Mouse (Mus musculus): ENCODE results near the gene Slc12a8. TPM values are rescaled to one million over a fixed set of nuclear protein-coding genes. Genes with fewer than 3 reads are reported as not detected.

Slc12a8 gene
- total and polyA plus RNA-seq, 3 experiments = 12.2 to 17.4 (median 16.5) TPM

- no peaks in the 10 kb centered on the region for H3K36me3 ChIP-seq (replicated peaks in 1 of 2; ENCODE audit: control insufficient read depth in 1 of 2, insufficient read depth in 1 of 2, low read length in 1 of 2)
- in situ Hi-C loops (cut with MboI; ENCODE audit: low pct_ligation_motif_present, low pct_unique_long_range_greater_than_20kb, low sequenced_read_pairs) (loop anchor here (10.0 kb wide), 1 partner anchor 394 kb away; the partner anchor contains the start of gene Osbpl11), dilution Hi-C loops (cut with MboI; ENCODE audit: extremely low pct_ligation_motif_present, extremely low pct_unique_long_range_greater_than_20kb, low sequenced_read_pairs) (no loop called here)
- no peak overlapping the region for H3K27ac ChIP-seq (ENCODE audit: insufficient read depth, low read depth)
- H3K4me3 ChIP-seq (replicated peaks in 1 of 3; ENCODE audit: low read depth in 2 of 3, low read length in 2 of 3, poor library complexity in 1 of 3) = no peak overlapping the region
- TF ChIP-seq POLR2AphosphoS2 (IDR thresholded peaks at IDR 0.05; ENCODE audit: low read depth, low read length) (no peak), USF1 (IDR thresholded peaks at IDR 0.05; ENCODE audit: low read depth, low read length) (no peak), TCF12 (IDR thresholded peaks at IDR 0.05; ENCODE audit: low read depth, low read length) (no peak), CTCF (conservative IDR thresholded peaks at IDR 0.05 in 1 of 2, IDR thresholded peaks at IDR 0.05 in 1 of 2; ENCODE audit: low read depth in 2 of 2, low read length in 2 of 2) (no peak), ETS1 (conservative IDR thresholded peaks at IDR 0.05; ENCODE audit: low read depth, low read length) (no peak), POLR2A (IDR thresholded peaks at IDR 0.05; ENCODE audit: low read depth, low read length) (no peak), ZC3H11A (IDR thresholded peaks at IDR 0.05; ENCODE audit: low read depth, low read length) (no peak), JUN (IDR thresholded peaks at IDR 0.05; ENCODE audit: insufficient read depth, low read depth, low read length) (no peak), SMC3 (IDR thresholded peaks at IDR 0.05; ENCODE audit: low read depth, low read length) (no peak), IRF4 (IDR thresholded peaks at IDR 0.05; ENCODE audit: low read depth, low read length) (no peak), USF2 (conservative IDR thresholded peaks at IDR 0.05; ENCODE audit: low read depth, low read length) (no peak)
- no peaks in the 10 kb centered on the region for H3K27me3 ChIP-seq (replicated peaks)
- no peak overlapping the region for H3K9ac ChIP-seq (ENCODE audit: insufficient read depth, low read depth)
- H3K79me2 ChIP-seq (replicated peaks; ENCODE audit: control insufficient read depth, extremely low read depth, insufficient read depth, poor library complexity, severe bottlenecking) = no peaks in the 10 kb centered on the region
- DNase-seq (ENCODE audit: extremely low read depth) = no peak
- H3K4me1 ChIP-seq (ENCODE audit: control insufficient read depth in 1 of 2, insufficient read depth in 2 of 2) = peaks cover 6 to 38% of the 10 kb centered on the region in 2 experiments
- peaks cover 4% of the 10 kb centered on the region for H3K9me3 ChIP-seq (replicated peaks; ENCODE audit: low read length)
- H3K4me2 ChIP-seq (ENCODE audit: insufficient read depth, low read depth, poor library complexity, severe bottlenecking) = no peak overlapping the region
These were observed 61.3 kb downstream of the Slc12a8 start for GRCm38 (mm10) chr16:33578462-33578861.

- Histone ChIP-seq H3K4me2 (ENCODE audit: insufficient read depth, low read depth, poor library complexity, severe bottlenecking) (no peak overlapping the region), H3K27ac (ENCODE audit: insufficient read depth, low read depth) (no peak overlapping the region), H3K79me2 (replicated peaks; ENCODE audit: control insufficient read depth, extremely low read depth, insufficient read depth, poor library complexity, severe bottlenecking) (no peaks in the 10 kb centered on the region; the same call in 1 of the 2 replicates), H3K4me3 (replicated peaks in 1 of 3; ENCODE audit: low read depth in 2 of 3, low read length in 2 of 3, poor library complexity in 1 of 3) (no peak overlapping the region), H3K9ac (ENCODE audit: insufficient read depth, low read depth) (no peak overlapping the region), H3K27me3 (replicated peaks) (no peaks in the 10 kb centered on the region), H3K4me1 (ENCODE audit: control insufficient read depth in 1 of 2, insufficient read depth in 2 of 2) (peaks cover 9 to 26% of the 10 kb centered on the region in 2 experiments), H3K36me3 (replicated peaks in 1 of 2; ENCODE audit: control insufficient read depth in 1 of 2, insufficient read depth in 1 of 2, low read length in 1 of 2) (no peaks in the 10 kb centered on the region), H3K9me3 (replicated peaks; ENCODE audit: low read length) (peaks cover 4% of the 10 kb centered on the region)
- in situ Hi-C loops (cut with MboI; ENCODE audit: low pct_ligation_motif_present, low pct_unique_long_range_greater_than_20kb, low sequenced_read_pairs) (no loop called here), dilution Hi-C loops (cut with MboI; ENCODE audit: extremely low pct_ligation_motif_present, extremely low pct_unique_long_range_greater_than_20kb, low sequenced_read_pairs) (no loop called here)
- TF ChIP-seq JUN (IDR thresholded peaks at IDR 0.05; ENCODE audit: insufficient read depth, low read depth, low read length) (no peak), MXI1 (IDR thresholded peaks at IDR 0.05; ENCODE audit: low read depth, low read length) (no peak), USF2 (conservative IDR thresholded peaks at IDR 0.05; ENCODE audit: low read depth, low read length) (no peak), IRF4 (IDR thresholded peaks at IDR 0.05; ENCODE audit: low read depth, low read length) (no peak), SIN3A (IDR thresholded peaks at IDR 0.05; ENCODE audit: low read length) (no peak), BHLHE40 (IDR thresholded peaks at IDR 0.05; ENCODE audit: low read depth, low read length) (no peak), TCF12 (IDR thresholded peaks at IDR 0.05; ENCODE audit: low read depth, low read length) (no peak), PAX5 (IDR thresholded peaks at IDR 0.05; ENCODE audit: low read length) (no peak), ZKSCAN1 (IDR thresholded peaks at IDR 0.05; ENCODE audit: borderline replicate concordance, low read depth, low read length) (no peak)
- DNase-seq (ENCODE audit: extremely low read depth) = no peak
These were observed 63.2 kb downstream of the Slc12a8 start for GRCm38 (mm10) chr16:33580331-33580730.
